In the genomic region with DNA sequence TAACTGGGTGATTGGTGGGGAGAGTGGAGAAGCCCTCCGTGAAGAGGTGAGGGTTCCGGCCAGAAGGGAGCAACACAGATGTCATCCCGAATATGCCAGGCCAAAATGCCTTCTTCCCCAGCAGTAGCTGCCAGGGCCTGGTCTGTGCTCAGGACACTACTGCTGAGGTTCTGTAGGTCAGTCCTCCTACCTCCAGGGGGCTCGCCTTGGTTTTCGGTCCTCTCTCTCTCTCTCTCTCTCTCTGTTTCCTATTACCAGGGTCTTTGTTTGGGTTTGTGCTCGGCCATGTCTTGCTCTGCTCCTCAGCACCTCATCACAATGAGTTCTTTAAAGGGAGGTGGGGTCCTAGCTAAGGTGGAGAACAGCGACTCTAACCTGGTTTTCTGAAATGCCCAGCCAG, we compare ENCODE assay signal across 14 mouse cellular contexts.
"Had no signal": no experiment of that assay in that cellular context is flagged by ENCODE, and none has a peak within 500 bp of the region (broad histone marks: within the 10 kb centered on the region; RNA-seq: fewer than 3 reads in every experiment).

No protein-coding gene starts in this region.

- ATAC-seq: liver, embryonic 12.5 days had no signal

- H3K9me3 ChIP-seq: limb, embryonic 15.5 days; liver, embryonic 12.5 days; midbrain, embryonic 10.5 days; neural tube, embryonic 13.5 days had no signal

- H3K4me3 ChIP-seq: limb, embryonic 15.5 days; liver, embryonic 12.5 days; midbrain, embryonic 10.5 days; neural tube, embryonic 13.5 days had no signal

- H3K27ac ChIP-seq: limb, embryonic 15.5 days; liver, embryonic 12.5 days; midbrain, embryonic 10.5 days; neural tube, embryonic 13.5 days had no signal

- DNase-seq: kidney, postnatal 10 days; layer of hippocampus, postnatal 36 days; lung, embryonic 14.5 days; lung, postnatal 10 days; lung, postnatal 4 days; midbrain, embryonic 14.5 days; retina, postnatal 1 day; right cerebral cortex, postnatal 14 days; thymus, adult 2 months; thymus, postnatal 25 days had no signal

- H3K27me3 ChIP-seq: limb, embryonic 15.5 days; neural tube, embryonic 13.5 days had no signal

- H3K4me1 ChIP-seq: limb, embryonic 15.5 days; midbrain, embryonic 10.5 days; neural tube, embryonic 13.5 days had no signal

- H3K4me2 ChIP-seq: limb, embryonic 15.5 days; liver, embryonic 12.5 days; lung, embryonic 14.5 days; neural tube, embryonic 13.5 days had no signal

- H3K9ac ChIP-seq: limb, embryonic 15.5 days; liver, embryonic 12.5 days; lung, embryonic 14.5 days had no signal

- H3K36me3 ChIP-seq: liver, embryonic 12.5 days had no signal
